8 mouse cellular contexts compared by ENCODE assay signal in genomic region chr6:120665816-120666760, GRCm38 (mm10). TPM values are rescaled to one million over a fixed set of nuclear protein-coding genes. Genes with fewer than 3 reads are reported as not detected.
DNase-seq lines count a peak whose midpoint lies in the region; ATAC-seq lines count a peak whose summit lies in the region.

TSS of gene Cecr2 (plus strand) at chr6:120666369.

- peak; percentile 89 for ATAC-seq in hindbrain, embryonic 15.5 days (ENCODE audit: low FRiP score, low read depth)

- no peaks in the 10 kb centered on the region for H3K36me3 ChIP-seq in hindbrain, embryonic 15.5 days

- H3K4me2 ChIP-seq in hindbrain, embryonic 15.5 days, result peak within 1 kb of the TSS; percentile 97

- peak within 1 kb of the TSS; percentile 95 for H3K27ac ChIP-seq in hindbrain, embryonic 15.5 days (replicated peaks)

- H3K27me3 ChIP-seq in hindbrain, embryonic 15.5 days, result no peaks in the 10 kb centered on the region

- peaks cover 18% of the 10 kb centered on the region for H3K4me1 ChIP-seq in hindbrain, embryonic 15.5 days (replicated peaks)

- peak; percentile 36 for DNase-seq in T-cell, adult 2 months (ENCODE audit: low spot score)
- DNase-seq in cerebellum, postnatal 25 days, result peak; percentile 81 to 90
- DNase-seq in frontal cortex, postnatal 36 days (ENCODE audit: low spot score in 2 of 2), result peak; percentile 39 to 45
- peak; percentile 35 to 47 for DNase-seq in left cerebral cortex, adult 18-20 months (ENCODE audit: low spot score in 2 of 2)
- DNase-seq in lung, postnatal 4 days, result peak; percentile 73 to 82
- DNase-seq in right cerebral cortex, adult 2 months (ENCODE audit: low spot score in 2 of 2), result peak; percentile 41 to 53
- DNase-seq in urinary bladder, postnatal 25 days (ENCODE audit: low spot score), result peak; percentile 53

- peak within 1 kb of the TSS; percentile 75 for H3K9ac ChIP-seq in hindbrain, embryonic 15.5 days

- no peaks in the 10 kb centered on the region for H3K9me3 ChIP-seq in hindbrain, embryonic 15.5 days

- WGBS in hindbrain, embryonic 15.5 days, result under 1% methylated on average over 100 of the region's 127 CpGs

- peak within 1 kb of the TSS; percentile 98 for H3K4me3 ChIP-seq in hindbrain, embryonic 15.5 days

RNA-seq across cellular contexts. Expression of gene Cecr2, which starts in this region (rescaled TPM):
- polyA plus RNA-seq in hindbrain, embryonic 15.5 days (2015; fragmentation: Nextera tagmentation; extraction: Ambion mirVana), result 3.0 and 4.3 TPM in 2 replicates
- 1 to 10 TPM; 2.7 to 3.9 TPM for total RNA-seq in left cerebral cortex, adult 18-20 months (2021)

Comparison
In these comparisons a context has a peak if more than half of its experiments do, and no peak if none do; other contexts are left out.
1. Peak in every context shown above with its lines: DNase-seq, ATAC-seq, H3K4me3 ChIP-seq and H3K27ac ChIP-seq.